Mouse (Mus musculus): ENCODE measurements at regions not wholly inside any gene's neighbourhood (a gene's known extent, or its start where the extent isn't known, plus 50 kb on each side); places are given as distances from the start of the nearest gene placed in this dataset.

- DNase-seq = no peak
These were observed 194.4 kb downstream of the Npr3 start for GRCm38 (mm10) chr15:11712481-11713274.

DNA sequence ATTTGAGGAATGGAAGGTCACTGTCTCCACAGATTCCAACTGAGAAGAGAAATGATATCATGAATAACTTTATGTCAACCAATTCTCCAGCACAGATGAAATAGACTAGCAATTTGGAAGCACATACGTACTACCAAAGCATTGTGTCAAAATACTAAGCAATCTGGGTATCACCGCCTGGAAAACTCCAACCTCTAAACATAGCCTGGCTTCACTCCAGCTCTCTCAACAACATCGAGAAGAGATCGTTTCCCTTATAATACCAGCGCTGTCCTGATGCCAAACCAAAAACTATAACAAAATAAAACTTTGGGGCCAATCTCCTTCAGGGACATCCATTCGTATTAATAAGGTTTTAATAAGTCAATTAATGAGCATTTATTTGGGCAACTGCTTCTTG, 205.8 kb downstream of the Npr3 start:
- no peak for DNase-seq

GRCm38 (mm10) chr15:11699929-11700328, 207.2 kb downstream of the Npr3 start:
- no peak for DNase-seq

DNA sequence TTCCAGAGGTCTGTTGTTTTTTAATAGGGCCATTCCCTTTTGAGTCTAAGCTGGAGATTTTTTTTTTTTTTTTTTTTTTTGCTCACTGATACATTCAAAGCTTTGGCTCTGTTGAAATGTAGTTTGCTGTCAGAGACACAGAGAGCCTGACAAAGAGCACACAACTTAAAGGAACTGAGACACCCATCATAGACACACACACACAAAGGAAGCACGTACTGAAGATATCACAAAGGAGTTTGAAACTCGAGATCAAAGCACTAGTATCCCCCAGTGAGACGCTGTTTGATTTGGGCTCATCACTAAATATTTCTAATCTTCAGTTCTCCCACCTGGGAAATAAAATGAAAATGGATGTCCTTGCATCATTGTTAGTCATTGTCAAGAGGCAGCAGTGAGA, 210.0 kb downstream of the Npr3 start:
- no peak for DNase-seq

DNA sequence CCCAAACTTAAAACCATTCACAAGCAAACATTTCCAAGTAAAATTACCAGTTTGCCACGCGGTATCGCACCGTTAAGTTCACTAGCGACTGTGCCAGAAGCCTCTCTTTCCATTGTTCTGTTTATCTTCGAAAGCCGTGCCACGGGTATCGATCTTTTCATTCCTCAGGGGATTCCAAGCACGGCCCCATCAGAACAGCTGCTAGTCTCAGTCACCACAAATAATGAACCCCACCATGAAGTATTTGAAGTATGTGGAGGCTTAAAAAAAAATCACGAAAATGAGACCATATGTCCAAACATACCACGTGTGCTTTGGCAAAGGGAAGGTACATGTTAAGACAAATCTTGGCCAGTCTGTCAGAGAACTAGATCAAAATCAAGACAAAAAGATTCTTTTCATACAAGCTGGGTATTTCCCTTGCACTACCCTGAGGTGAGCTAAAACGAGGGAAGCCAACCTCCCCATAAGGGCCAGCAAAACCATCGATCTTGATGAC, 213.3 kb downstream of the Npr3 start:
- DNase-seq = peak; percentile 8

GRCm38 (mm10) chr15:11664839-11665379, 242.2 kb downstream of the Npr3 start:
- no peak for DNase-seq

DNA sequence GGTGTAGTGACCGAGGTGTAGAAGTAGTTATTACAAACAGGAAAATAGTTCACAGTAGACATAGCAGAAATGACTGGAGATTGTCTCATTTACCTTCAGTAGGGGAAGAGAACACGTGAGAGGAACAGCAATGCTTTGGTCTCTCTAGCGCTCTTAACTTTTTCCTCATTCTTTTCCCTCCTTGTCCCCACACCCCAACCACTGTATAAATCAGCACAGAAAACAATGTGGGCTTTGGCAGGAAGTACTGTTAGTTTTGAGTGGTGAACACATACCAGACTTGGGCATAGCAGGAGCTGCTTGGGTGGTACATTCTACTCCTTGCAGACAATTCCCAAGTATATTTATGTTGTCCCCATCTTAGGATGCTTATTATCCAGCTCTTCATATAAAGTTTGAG, 251.9 kb downstream of the Npr3 start:
- no peak for DNase-seq

GRCm38 (mm10) chr15:11646241-11646640, 246.8 kb upstream of the Tars start:
- DNase-seq = no peak

GRCm38 (mm10) chr15:11644779-11645178, 245.3 kb upstream of the Tars start:
- DNase-seq = no peak

DNA sequence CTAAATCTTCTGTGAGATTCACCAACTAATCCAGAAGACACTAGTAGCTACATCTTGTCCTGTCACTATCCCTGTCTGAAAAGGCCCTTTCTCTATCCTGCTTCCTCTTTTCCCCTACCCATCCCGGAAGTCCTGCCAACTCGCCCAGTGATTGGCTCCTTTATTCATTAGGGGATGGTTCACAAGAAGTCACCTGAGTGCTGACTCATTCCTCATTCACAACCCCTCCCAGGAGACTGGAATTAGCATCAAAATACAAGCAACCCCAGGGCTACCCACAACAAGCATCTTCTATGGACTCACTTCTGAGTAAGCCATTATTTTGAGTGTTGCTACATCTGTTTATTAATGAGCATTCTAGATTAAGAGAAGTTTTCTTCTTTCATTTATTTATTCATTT, 231.2 kb upstream of the Tars start:
- DNase-seq = no peak

DNA sequence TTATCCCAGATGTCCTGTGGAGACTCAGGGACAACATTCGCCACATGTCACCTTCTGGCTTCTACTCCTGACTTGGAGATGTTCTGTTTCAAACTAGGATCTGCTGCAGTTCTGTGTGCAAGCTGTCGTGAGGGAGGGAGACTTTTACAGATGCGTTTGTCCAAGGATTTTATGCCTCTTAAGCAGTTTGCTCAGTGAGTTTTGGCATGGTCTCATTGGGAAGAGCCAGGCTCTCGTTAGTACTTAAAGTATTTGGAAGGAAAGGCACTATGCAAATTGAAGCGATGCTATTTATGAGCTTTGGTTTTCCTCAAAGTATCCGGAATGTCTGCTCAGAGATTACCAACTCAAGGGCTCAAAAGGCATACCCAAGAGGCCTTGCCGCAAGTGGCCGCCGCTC, 227.0 kb upstream of the Tars start:
- DNase-seq = no peak

GRCm38 (mm10) chr15:11612416-11612815, 213.0 kb upstream of the Tars start:
- DNase-seq = no peak

GRCm38 (mm10) chr15:11610043-11610670, 210.7 kb upstream of the Tars start:
- DNase-seq = peak; percentile 12

GRCm38 (mm10) chr15:11607489-11607888, 208.0 kb upstream of the Tars start:
- no peak for DNase-seq

DNA sequence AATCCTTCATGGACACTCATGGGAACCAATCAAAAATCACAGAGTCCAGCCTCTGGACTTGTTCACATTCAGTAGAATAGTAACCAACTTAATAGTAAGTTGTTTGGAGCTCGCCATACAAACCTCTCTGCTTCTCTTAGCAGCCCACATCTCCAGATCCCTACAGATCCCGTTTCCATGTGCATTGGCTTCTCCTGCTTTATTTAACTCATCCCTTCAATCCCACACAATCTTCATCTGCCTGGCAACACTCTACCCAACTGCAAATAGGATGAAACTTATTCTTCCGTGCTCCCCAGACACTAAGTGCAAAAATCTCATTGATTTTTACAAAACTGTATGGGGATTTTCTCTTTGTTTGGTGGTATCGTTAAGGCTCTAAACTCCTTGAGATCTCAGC, 206.2 kb upstream of the Tars start:
- no peak for DNase-seq

GRCm38 (mm10) chr15:11597021-11597420, 197.6 kb upstream of the Tars start:
- DNase-seq = no peak

DNA sequence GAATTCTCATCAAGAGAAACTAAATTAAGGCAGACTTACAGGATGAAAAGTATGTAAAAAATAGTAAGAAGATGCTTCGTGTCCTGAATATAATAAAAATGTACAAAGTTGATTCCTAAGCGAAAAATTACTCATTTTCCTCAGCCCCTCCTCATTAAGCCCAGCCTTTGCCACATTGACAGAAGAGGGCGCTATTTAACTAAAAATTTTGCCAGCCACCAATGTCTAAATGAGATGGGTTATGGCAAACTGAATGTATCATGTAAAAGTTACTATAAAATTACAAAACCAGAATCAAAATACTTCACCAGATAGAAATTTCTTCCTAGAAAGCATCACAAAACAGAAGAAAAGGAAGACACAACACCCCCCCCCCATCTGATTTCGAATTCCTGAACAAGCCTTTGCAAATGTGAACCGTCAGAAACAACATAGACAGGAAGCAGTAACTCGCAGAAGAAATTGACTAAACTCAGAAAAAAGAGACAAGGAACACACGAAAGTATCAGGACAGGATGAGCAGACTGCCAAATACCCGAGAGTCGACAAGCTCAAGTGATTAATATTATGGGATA, 191.2 kb upstream of the Tars start:
- DNase-seq = peak; percentile 61

GRCm38 (mm10) chr15:11589795-11590194, 190.3 kb upstream of the Tars start:
- DNase-seq = no peak

DNA sequence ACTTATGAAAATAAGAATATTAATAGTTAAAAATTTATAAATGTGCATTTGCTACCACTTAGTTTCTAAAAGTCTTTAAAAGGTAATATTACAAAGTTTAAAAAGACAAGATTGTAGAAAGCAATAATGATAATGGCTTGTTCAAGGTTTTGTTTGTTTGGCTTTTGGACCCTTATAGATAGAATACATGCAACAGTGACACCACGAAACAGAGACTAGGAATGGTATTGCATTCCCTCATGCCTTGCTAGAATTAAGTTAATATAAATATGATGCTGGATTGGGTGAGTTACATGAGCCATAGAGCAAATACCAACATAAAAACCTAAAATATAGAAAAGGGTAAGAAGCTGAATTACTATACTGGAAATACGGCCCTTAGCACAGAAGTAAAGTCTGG, 186.9 kb upstream of the Tars start:
- no peak for DNase-seq

DNA sequence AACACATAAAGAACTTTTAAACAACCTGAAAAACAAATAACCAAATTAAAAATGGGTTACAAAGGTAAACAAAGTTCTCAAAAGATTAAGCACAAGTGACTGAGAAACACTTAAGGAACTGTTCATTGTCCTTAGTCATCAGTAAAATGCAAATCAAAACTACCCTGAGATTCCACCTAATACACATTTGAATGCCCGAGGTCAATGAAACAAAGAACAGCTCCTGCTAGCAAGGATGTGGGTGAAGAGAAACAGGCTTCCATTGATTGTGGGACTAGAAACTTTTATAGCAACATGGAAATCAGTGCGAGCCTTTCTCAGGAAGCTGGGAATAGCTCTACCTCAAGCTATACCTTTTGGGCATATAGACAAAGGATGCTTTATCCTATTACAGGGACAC, 184.7 kb upstream of the Tars start:
- no peak for DNase-seq

GRCm38 (mm10) chr15:11578331-11578730, 178.9 kb upstream of the Tars start:
- no peak for DNase-seq

DNA sequence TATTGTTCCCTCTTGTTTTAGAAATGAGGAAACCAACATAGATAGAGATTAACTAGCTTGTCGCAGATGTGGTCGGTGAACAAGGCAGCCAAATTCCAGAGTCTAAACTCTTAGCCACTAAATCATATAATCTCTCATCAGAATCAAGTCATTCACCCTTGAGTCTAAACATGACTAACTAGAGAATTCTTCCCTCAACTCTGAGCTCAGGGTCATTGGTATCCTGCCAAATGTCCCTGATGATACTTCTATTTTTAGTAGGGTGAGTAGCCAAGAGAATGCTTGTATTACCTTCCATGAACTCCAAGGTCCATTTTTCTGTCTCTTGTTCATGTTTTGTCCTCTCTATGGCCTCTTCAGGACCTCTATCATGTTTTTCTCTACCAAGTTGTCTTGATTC, 174.9 kb upstream of the Tars start:
- DNase-seq = no peak

DNA sequence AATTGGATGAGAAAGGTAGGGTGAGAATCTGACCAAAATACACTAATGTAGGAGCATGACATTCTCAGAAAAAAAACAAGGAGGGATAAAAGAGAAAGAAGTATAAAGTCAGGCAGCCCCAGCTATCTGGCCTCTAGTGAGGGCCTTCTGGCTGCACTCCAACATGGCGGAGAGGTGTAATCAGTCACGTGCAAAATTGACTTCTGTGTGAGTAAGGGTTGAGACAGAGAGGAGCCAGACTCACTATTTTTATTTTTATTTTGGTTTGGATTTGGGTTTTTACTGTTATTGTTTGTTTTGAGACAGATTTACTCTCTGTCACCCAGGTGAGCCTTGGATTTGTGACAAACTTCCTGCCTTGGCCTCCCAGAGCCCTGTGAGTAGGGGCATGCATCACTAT, 174.0 kb upstream of the Tars start:
- DNase-seq = no peak

DNA sequence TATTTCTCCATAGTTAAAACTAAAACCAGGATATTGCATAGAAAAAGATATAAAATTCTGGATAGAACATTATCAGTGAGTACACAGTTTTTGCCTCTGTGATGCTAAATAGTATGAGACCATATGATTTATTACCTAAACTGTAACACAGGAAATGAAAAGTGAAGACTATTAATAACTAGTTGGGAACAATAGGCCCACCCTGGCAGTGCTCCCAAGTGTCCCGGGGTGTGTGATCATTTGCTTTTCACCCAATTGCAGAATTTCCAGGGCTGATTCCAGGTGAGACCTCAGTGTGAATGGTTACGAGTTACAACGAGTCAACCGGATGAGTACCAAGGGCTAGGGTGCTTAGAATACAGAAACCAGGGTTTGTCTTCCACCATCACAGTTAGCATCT, 172.6 kb upstream of the Tars start:
- no peak for DNase-seq

All from embryo, embryonic 11 days (tissue).